Mouse (Mus musculus): ENCODE data around the gene Tyw5. TPM values are rescaled to one million over a fixed set of nuclear protein-coding genes. Genes with fewer than 3 reads are reported as not detected.

Tyw5 gene
- polyA plus RNA-seq (2014; fragmentation: Nextera tagmentation; extraction: Ambion mirVana), result 20.9 and 28.9 TPM in 2 replicates

- ATAC-seq (ENCODE audit: low FRiP score), result peak; percentile 91
- H3K4me2 ChIP-seq (replicated peaks), result peak within 1 kb of the TSS; percentile 76
- H3K4me3 ChIP-seq (replicated peaks; ENCODE audit: low read length), result peak within 1 kb of the TSS; percentile 60
- no peaks in the 10 kb centered on the region for H3K27me3 ChIP-seq (ENCODE audit: control insufficient read depth, insufficient read depth, low read length)
- H3K36me3 ChIP-seq (replicated peaks; ENCODE audit: control insufficient read depth, insufficient read depth), result 0 out of 2 replicates have a peak, but pooled peaks cover 4% of the 10 kb centered on the region
- H3K9ac ChIP-seq, result peak within 1 kb of the TSS; percentile 86
- H3K9me3 ChIP-seq (ENCODE audit: control insufficient read depth, low read length), result no peaks in the 10 kb centered on the region
- peaks cover 27% of the 10 kb centered on the region for H3K4me1 ChIP-seq (replicated peaks; ENCODE audit: control insufficient read depth, insufficient read depth, low read length)
- WGBS, result under 1% methylated on average over 72 of the region's 72 CpGs
- DNase-seq (ENCODE audit: low spot score), result peak; percentile 82
- H3K27ac ChIP-seq, result peak within 1 kb of the TSS; percentile 93
Observed at GRCm38 (mm10) chr1:57406187-57407151, at the start of gene Tyw5, which contains the start of gene Maip1. TSS of gene Tyw5 (minus strand) at chr1:57407101. TSS of gene Maip1 (plus strand) at chr1:57406328.

GRCm38 (mm10) chr1:57450241-57450640, 43.3 kb upstream of the Tyw5 start:
- DNase-seq (ENCODE audit: low spot score), result no peak
- Histone ChIP-seq H3K9me3 (ENCODE audit: control insufficient read depth, low read length) (no peaks in the 10 kb centered on the region), H3K36me3 (replicated peaks; ENCODE audit: control insufficient read depth, insufficient read depth) (no peaks in the 10 kb centered on the region), H3K4me3 (replicated peaks; ENCODE audit: low read length) (no peak overlapping the region), H3K27ac (no peak overlapping the region), H3K27me3 (ENCODE audit: control insufficient read depth, insufficient read depth, low read length) (no peaks in the 10 kb centered on the region), H3K9ac (no peak overlapping the region), H3K4me1 (replicated peaks; ENCODE audit: control insufficient read depth, insufficient read depth, low read length) (no peaks in the 10 kb centered on the region), H3K4me2 (replicated peaks) (no peak overlapping the region)
- ATAC-seq (ENCODE audit: low FRiP score), result no peak
- 100% methylated on average over 1 of the region's 1 CpGs for WGBS

- WGBS, result 57% methylated on average over 10 of the region's 10 CpGs
- DNase-seq (ENCODE audit: low spot score), result no peak
Observed at GRCm38 (mm10) chr1:57445679-57446078, 38.8 kb upstream of the Tyw5 start.

GRCm38 (mm10) chr1:57440771-57441170, 33.9 kb upstream of the Tyw5 start:
- no peaks in the 10 kb centered on the region for H3K9me3 ChIP-seq (ENCODE audit: control insufficient read depth, low read length)
- ATAC-seq (ENCODE audit: low FRiP score), result no peak
- 74% methylated on average over 4 of the region's 4 CpGs for WGBS

More at GRCm38 (mm10) chr1:57445679-57446078, 38.8 kb upstream of the Tyw5 start:
- Histone ChIP-seq H3K9me3 (ENCODE audit: control insufficient read depth, low read length) (no peaks in the 10 kb centered on the region), H3K4me1 (replicated peaks; ENCODE audit: control insufficient read depth, insufficient read depth, low read length) (no peaks in the 10 kb centered on the region), H3K4me3 (replicated peaks; ENCODE audit: low read length) (no peak overlapping the region), H3K4me2 (replicated peaks) (no peak overlapping the region), H3K9ac (no peak overlapping the region), H3K36me3 (replicated peaks; ENCODE audit: control insufficient read depth, insufficient read depth) (no peaks in the 10 kb centered on the region), H3K27me3 (ENCODE audit: control insufficient read depth, insufficient read depth, low read length) (no peaks in the 10 kb centered on the region), H3K27ac (no peak overlapping the region)
- ATAC-seq (ENCODE audit: low FRiP score), result no peak

GRCm38 (mm10) chr1:57439026-57439425, 32.1 kb upstream of the Tyw5 start:
- no peaks in the 10 kb centered on the region for H3K9me3 ChIP-seq (ENCODE audit: control insufficient read depth, low read length)
- no peak overlapping the region for H3K4me2 ChIP-seq (replicated peaks)
- DNase-seq (ENCODE audit: low spot score) (no peak), ATAC-seq (ENCODE audit: low FRiP score) (no peak)
- WGBS, result 80% methylated on average over 6 of the region's 6 CpGs
- no peak overlapping the region for H3K27ac ChIP-seq
- peaks cover 13% of the 10 kb centered on the region; the same call in 1 of the 2 replicates for H3K4me1 ChIP-seq (replicated peaks; ENCODE audit: control insufficient read depth, insufficient read depth, low read length)
- H3K36me3 ChIP-seq (replicated peaks; ENCODE audit: control insufficient read depth, insufficient read depth), result no peaks in the 10 kb centered on the region
- no peaks in the 10 kb centered on the region for H3K27me3 ChIP-seq (ENCODE audit: control insufficient read depth, insufficient read depth, low read length)
- H3K9ac ChIP-seq, result no peak overlapping the region
- H3K4me3 ChIP-seq (replicated peaks; ENCODE audit: low read length), result no peak overlapping the region

More at GRCm38 (mm10) chr1:57440771-57441170, 33.9 kb upstream of the Tyw5 start:
- DNase-seq (ENCODE audit: low spot score), result no peak
- Histone ChIP-seq H3K27me3 (ENCODE audit: control insufficient read depth, insufficient read depth, low read length) (no peaks in the 10 kb centered on the region), H3K4me1 (replicated peaks; ENCODE audit: control insufficient read depth, insufficient read depth, low read length) (peaks cover 13% of the 10 kb centered on the region; the same call in 1 of the 2 replicates), H3K4me3 (replicated peaks; ENCODE audit: low read length) (no peak overlapping the region), H3K4me2 (replicated peaks) (no peak overlapping the region), H3K27ac (no peak overlapping the region), H3K9ac (no peak overlapping the region), H3K36me3 (replicated peaks; ENCODE audit: control insufficient read depth, insufficient read depth) (no peaks in the 10 kb centered on the region)

GRCm38 (mm10) chr1:57436954-57437353, 30.1 kb upstream of the Tyw5 start:
- Histone ChIP-seq H3K4me1 (replicated peaks; ENCODE audit: control insufficient read depth, insufficient read depth, low read length) (peaks cover 13% of the 10 kb centered on the region; the same call in 1 of the 2 replicates), H3K4me3 (replicated peaks; ENCODE audit: low read length) (no peak overlapping the region), H3K9ac (0 out of 2 replicates have a peak overlapping the region, but pooled peaks have one; percentile 17), H3K36me3 (replicated peaks; ENCODE audit: control insufficient read depth, insufficient read depth) (no peaks in the 10 kb centered on the region), H3K27me3 (ENCODE audit: control insufficient read depth, insufficient read depth, low read length) (no peaks in the 10 kb centered on the region), H3K27ac (0 out of 2 replicates have a peak overlapping the region, but pooled peaks have one; percentile 16), H3K9me3 (ENCODE audit: control insufficient read depth, low read length) (no peaks in the 10 kb centered on the region), H3K4me2 (replicated peaks) (peak overlapping the region; percentile 33)
- ATAC-seq (ENCODE audit: low FRiP score) (no peak), DNase-seq (ENCODE audit: low spot score) (peak; percentile 45)
- 29% methylated on average over 9 of the region's 9 CpGs for WGBS

GRCm38 (mm10) chr1:57436408-57436807, 29.5 kb upstream of the Tyw5 start:
- 79% methylated on average over 9 of the region's 9 CpGs for WGBS

GRCm38 (mm10) chr1:57433141-57433540, 26.2 kb upstream of the Tyw5 start:
- H3K27me3 ChIP-seq (ENCODE audit: control insufficient read depth, insufficient read depth, low read length), result no peaks in the 10 kb centered on the region
- no peaks in the 10 kb centered on the region for H3K9me3 ChIP-seq (ENCODE audit: control insufficient read depth, low read length)
- WGBS, result 94% methylated on average over 7 of the region's 7 CpGs
- H3K4me1 ChIP-seq (replicated peaks; ENCODE audit: control insufficient read depth, insufficient read depth, low read length), result peaks cover 29% of the 10 kb centered on the region
- no peak for ATAC-seq (ENCODE audit: low FRiP score)
- DNase-seq (ENCODE audit: low spot score), result no peak
- no peaks in the 10 kb centered on the region for H3K36me3 ChIP-seq (replicated peaks; ENCODE audit: control insufficient read depth, insufficient read depth)
- no peak overlapping the region for H3K4me2 ChIP-seq (replicated peaks)
- no peak overlapping the region for H3K9ac ChIP-seq
- H3K4me3 ChIP-seq (replicated peaks; ENCODE audit: low read length), result no peak overlapping the region
- H3K27ac ChIP-seq, result no peak overlapping the region

More at GRCm38 (mm10) chr1:57436408-57436807, 29.5 kb upstream of the Tyw5 start:
- H3K9ac ChIP-seq, result 0 out of 2 replicates have a peak overlapping the region, but pooled peaks have one; percentile 17
- H3K27me3 ChIP-seq (ENCODE audit: control insufficient read depth, insufficient read depth, low read length), result no peaks in the 10 kb centered on the region
- no peaks in the 10 kb centered on the region for H3K36me3 ChIP-seq (replicated peaks; ENCODE audit: control insufficient read depth, insufficient read depth)
- no peaks in the 10 kb centered on the region for H3K9me3 ChIP-seq (ENCODE audit: control insufficient read depth, low read length)
- H3K4me3 ChIP-seq (replicated peaks; ENCODE audit: low read length), result no peak overlapping the region
- DNase-seq (ENCODE audit: low spot score) (no peak), ATAC-seq (ENCODE audit: low FRiP score) (no peak)
- no peak overlapping the region for H3K27ac ChIP-seq
- H3K4me1 ChIP-seq (replicated peaks; ENCODE audit: control insufficient read depth, insufficient read depth, low read length), result peaks cover 13% of the 10 kb centered on the region; the same call in 1 of the 2 replicates
- peak overlapping the region; percentile 33 for H3K4me2 ChIP-seq (replicated peaks)
